Mouse (Mus musculus) hindbrain, embryonic 12.5 days (tissue): Measurements from ENCODE around the gene Ikzf2. TPM values are rescaled to one million over a fixed set of nuclear protein-coding genes. Genes with fewer than 3 reads are reported as not detected.

Source experiments
- ATAC-seq: fragments of 200-750 bp; cut with Nextera tagmentation; 2 replicates; pipeline ENCODE4 v1.8.0; 2017; ENCODE audit warnings: moderate TSS enrichment; ENCODE audit not compliant: low FRiP score
- H3K27ac ChIP-seq: fragments of 300-500 bp; sonication (generic); 2 replicates; pipeline ENCODE4 v1.5.1; 2016; ENCODE audit warnings: mild to moderate bottlenecking
- H3K27me3 ChIP-seq: fragments of 300-500 bp; sonication (generic); 2 replicates; pipeline ENCODE4 v1.6.1; 2016; ENCODE audit warnings: mild to moderate bottlenecking
- H3K36me3 ChIP-seq: fragments of 300-500 bp; sonication (generic); 2 replicates; pipeline ENCODE4 v1.6.1; 2016; ENCODE audit warnings: mild to moderate bottlenecking
- H3K4me1 ChIP-seq: fragments of 300-500 bp; sonication (generic); 2 replicates; pipeline ENCODE4 v1.6.1; 2016
- H3K4me2 ChIP-seq: fragments of 300-500 bp; sonication (generic); replicated peaks from 2 replicates; pipeline ENCODE4 v1.6.1; 2016; ENCODE audit warnings: mild to moderate bottlenecking
- H3K4me3 ChIP-seq: fragments of 300-500 bp; sonication (generic); 2 replicates; pipeline ENCODE4 v1.5.1; 2016; ENCODE audit warnings: mild to moderate bottlenecking
- H3K9ac ChIP-seq: fragments of 300-500 bp; sonication (generic); 2 replicates; pipeline ENCODE4 v1.6.1; 2016; ENCODE audit warnings: mild to moderate bottlenecking, moderate library complexity
- H3K9me3 ChIP-seq: fragments of 300-500 bp; sonication (generic); replicated peaks from 2 replicates; pipeline ENCODE4 v1.6.1; 2016; ENCODE audit warnings: mild to moderate bottlenecking
- WGBS: fragments of 180-500 bp; shearing (Covaris S2); methylation state at CpG from one replicate; pipeline ENCODE4 v1.1.7; 2016; 5-methylcytosine and 5-hydroxymethylcytosine counted together
- polyA plus RNA-seq: library from polyadenylated mRNA; unstranded; fragments of >200 nt; fragmentation: Nextera tagmentation; extraction: Ambion mirVana; gene quantifications from 2 replicates; pipeline ENCODE4 v1.2.1, GENCODE M21; 2016

Gene Ikzf2
- polyA plus RNA-seq, 1 experiment from 2014 or later: 6.2 TPM

DNA sequence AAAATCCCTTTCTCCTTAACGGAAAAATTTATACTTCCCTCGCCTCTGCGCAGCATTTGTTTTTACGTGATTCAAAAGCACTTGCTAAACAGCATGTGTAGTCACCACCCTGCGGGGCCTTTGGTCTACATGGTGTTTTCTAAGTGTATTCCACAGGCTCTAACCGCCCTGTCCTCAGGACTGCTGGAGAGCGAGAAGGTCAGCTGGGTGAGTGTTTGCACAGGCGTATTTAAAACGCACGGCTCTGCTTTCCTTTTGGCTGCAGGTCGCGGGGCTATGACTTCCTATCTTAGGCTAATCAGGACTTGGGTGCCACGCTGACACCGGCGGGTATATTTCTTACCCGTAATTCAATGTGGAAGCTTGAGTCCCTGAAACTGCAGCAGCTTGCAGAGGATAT, 30.1 kb downstream of the Ikzf2 start:
- Histone ChIP-seq H3K9ac (no peak overlapping the region), H3K36me3 (no peaks in the 10 kb centered on the region), H3K9me3 (no peaks in the 10 kb centered on the region), H3K4me1 (peaks cover 14% of the 10 kb centered on the region), H3K4me2 (no peak overlapping the region), H3K27ac (no peak overlapping the region), H3K27me3 (no peaks in the 10 kb centered on the region), H3K4me3 (no peak overlapping the region)
- WGBS: 33% methylated on average over 16 of the region's 16 CpGs
- ATAC-seq: no peak

DNA sequence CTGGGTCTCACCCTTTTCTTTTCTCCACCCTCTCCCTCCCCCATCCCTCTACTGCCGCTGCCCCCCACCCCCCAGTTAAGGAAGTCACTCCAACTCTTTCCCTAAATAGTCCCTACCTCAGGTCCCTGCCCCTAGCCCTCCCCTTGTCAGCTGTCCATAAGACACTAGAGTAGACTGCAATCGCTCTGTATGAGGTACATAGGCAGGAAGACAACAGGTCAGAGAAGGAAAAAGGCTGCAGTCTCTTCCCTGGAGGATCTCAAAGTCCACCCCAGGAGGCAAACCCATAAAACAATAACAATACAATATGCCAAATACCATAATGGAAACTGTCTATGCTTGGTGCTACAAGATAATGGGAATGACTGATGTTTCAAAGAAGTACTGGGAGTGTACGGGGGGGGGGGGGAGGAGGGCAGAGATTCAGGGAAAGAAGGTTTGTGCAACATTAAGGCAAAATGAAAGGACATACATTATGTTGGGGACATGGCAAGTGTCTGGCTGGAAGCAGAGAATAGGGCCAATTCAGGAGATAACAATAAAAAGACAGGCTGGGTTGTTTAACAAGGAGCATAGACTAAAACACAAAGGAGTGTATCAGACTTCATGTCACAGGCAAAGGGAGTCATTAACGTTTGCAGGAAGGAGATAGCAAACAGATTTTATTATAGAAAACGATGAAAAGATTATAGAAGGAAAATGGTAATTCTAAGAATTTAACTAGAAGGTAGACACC, 30.8 kb downstream of the Ikzf2 start:
- H3K4me1 ChIP-seq: peaks cover 14% of the 10 kb centered on the region
- H3K4me2 ChIP-seq: no peak overlapping the region
- H3K36me3 ChIP-seq: no peaks in the 10 kb centered on the region
- H3K9ac ChIP-seq: no peak overlapping the region
- no peak overlapping the region for H3K27ac ChIP-seq
- H3K9me3 ChIP-seq: no peaks in the 10 kb centered on the region
- no peaks in the 10 kb centered on the region for H3K27me3 ChIP-seq
- ATAC-seq: no peak
- H3K4me3 ChIP-seq: no peak overlapping the region
- WGBS: 44% methylated on average over 5 of the region's 5 CpGs

DNA sequence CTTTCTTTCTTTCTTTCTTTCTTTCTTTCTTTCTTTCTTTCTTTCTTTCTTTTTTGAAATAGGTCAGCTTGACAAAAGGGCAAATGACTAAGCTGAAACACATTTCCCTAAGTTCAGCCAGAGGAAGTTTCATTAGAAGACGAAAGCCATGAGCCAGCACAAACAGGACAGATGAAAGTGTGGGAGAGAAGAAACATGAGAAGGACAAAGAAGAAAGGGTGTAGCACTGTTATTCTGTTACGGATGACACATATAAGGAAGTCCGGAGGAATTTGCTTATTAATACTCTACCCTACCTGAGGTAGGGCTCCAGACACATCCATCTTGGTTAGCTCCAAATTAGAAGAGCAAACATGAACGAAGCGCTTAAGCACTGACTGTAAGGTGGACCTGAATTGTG, 31.7 kb downstream of the Ikzf2 start:
- WGBS: 91% methylated on average over 5 of the region's 5 CpGs
- Histone ChIP-seq H3K36me3 (no peaks in the 10 kb centered on the region), H3K4me2 (no peak overlapping the region), H3K9me3 (no peaks in the 10 kb centered on the region), H3K9ac (no peak overlapping the region), H3K27me3 (no peaks in the 10 kb centered on the region), H3K4me1 (peaks cover 14% of the 10 kb centered on the region), H3K27ac (no peak overlapping the region), H3K4me3 (no peak overlapping the region)
- no peak for ATAC-seq

DNA sequence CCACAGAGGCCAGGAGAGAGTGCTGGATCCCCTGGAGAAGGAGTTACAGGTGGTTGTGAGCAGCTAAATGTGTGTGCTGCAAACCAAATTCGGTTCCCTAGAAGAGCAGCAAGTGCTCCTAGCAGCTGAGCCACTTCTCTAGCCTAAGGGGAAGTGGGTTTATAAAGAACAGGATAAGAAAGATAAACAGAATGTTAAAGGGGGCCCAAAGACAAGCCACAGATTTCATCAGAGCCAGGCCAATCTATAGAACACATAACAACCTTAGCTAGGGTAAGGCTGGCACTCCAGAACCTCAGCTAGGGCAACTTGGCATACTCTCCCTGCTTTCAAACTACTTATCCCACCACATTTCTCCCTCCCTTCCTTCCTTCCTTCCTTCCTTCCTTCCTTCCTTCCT, 32.1 kb downstream of the Ikzf2 start:
- ATAC-seq: no peak
- no peak overlapping the region for H3K4me3 ChIP-seq
- no peaks in the 10 kb centered on the region for H3K36me3 ChIP-seq
- no peak overlapping the region for H3K4me2 ChIP-seq
- no peak overlapping the region for H3K27ac ChIP-seq
- WGBS: 92% methylated on average over 1 of the region's 1 CpGs
- no peaks in the 10 kb centered on the region for H3K27me3 ChIP-seq
- H3K9me3 ChIP-seq: no peaks in the 10 kb centered on the region
- no peak overlapping the region for H3K9ac ChIP-seq
- peaks cover 14% of the 10 kb centered on the region for H3K4me1 ChIP-seq

DNA sequence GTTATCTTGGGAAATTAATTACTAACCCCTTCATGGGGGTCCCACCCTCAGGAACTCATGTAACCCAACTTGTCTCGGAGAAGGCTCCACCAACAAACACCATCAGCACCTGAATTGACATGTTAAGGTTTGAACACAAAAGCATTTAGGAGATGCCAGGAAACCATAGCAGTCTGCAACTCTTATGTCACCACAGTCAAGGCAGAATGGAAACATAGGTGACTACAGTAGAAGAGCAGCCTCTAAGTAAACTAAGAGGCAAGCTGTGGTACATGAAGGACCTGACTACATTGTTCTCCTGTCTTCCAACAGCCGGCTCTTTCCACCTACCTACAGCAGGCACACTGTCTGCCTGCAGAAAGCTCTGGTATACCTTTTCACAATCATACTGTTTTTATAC, 33.6 kb downstream of the Ikzf2 start:
- 84% methylated on average over 2 of the region's 2 CpGs for WGBS
- Histone ChIP-seq H3K4me2 (no peak overlapping the region), H3K9ac (no peak overlapping the region), H3K36me3 (no peaks in the 10 kb centered on the region), H3K4me3 (no peak overlapping the region), H3K4me1 (peaks cover 14% of the 10 kb centered on the region), H3K9me3 (no peaks in the 10 kb centered on the region), H3K27ac (no peak overlapping the region), H3K27me3 (no peaks in the 10 kb centered on the region)
- ATAC-seq: no peak

DNA sequence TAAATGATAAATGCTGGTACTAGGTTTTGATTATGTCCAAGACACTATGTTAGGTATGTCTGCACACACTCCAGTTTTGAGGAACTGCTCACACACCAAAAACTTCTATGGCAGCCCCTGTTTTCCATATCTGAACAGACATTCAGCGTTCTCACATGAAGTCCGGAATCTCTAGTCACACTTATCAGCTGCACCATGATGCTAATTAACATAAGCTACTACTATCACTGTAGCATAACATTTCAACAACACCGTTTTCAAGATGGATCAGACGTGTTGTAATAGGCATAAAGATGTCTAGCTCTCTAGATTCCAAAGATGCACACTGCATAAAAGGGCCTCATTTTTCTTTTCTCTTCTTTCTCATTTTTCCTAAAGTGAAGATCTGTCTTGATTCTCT, 43.9 kb downstream of the Ikzf2 start:
- Histone ChIP-seq H3K4me1 (no peaks in the 10 kb centered on the region), H3K36me3 (no peaks in the 10 kb centered on the region), H3K9me3 (no peaks in the 10 kb centered on the region), H3K27ac (no peak overlapping the region), H3K9ac (no peak overlapping the region), H3K27me3 (no peaks in the 10 kb centered on the region), H3K4me3 (no peak overlapping the region), H3K4me2 (no peak overlapping the region)
- ATAC-seq: no peak
- 88% methylated on average over 4 of the region's 4 CpGs for WGBS

DNA sequence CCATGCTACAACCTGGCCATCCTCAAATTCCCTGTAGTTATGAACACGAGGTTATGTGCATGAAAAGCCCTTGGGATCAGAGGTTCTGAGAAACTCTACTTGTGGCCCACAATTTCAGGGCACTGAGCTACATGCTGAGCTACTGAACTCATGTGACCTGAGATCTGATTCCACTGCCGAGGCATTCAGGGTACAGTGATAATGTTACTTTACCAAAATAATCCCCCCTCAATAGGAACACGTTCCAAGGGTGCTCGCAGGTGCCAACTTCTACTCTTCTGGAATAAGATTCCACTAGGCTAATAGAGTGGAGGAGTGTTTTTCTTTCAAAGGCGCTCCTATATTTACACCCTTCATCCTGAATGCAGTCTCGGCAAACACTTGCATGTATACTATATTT, 45.1 kb downstream of the Ikzf2 start:
- no peaks in the 10 kb centered on the region for H3K27me3 ChIP-seq
- H3K9me3 ChIP-seq: no peaks in the 10 kb centered on the region
- H3K27ac ChIP-seq: no peak overlapping the region
- 88% methylated on average over 6 of the region's 6 CpGs for WGBS
- H3K4me3 ChIP-seq: no peak overlapping the region
- no peaks in the 10 kb centered on the region for H3K36me3 ChIP-seq
- H3K4me2 ChIP-seq: no peak overlapping the region
- H3K4me1 ChIP-seq: no peaks in the 10 kb centered on the region
- no peak overlapping the region for H3K9ac ChIP-seq
- ATAC-seq: no peak

DNA sequence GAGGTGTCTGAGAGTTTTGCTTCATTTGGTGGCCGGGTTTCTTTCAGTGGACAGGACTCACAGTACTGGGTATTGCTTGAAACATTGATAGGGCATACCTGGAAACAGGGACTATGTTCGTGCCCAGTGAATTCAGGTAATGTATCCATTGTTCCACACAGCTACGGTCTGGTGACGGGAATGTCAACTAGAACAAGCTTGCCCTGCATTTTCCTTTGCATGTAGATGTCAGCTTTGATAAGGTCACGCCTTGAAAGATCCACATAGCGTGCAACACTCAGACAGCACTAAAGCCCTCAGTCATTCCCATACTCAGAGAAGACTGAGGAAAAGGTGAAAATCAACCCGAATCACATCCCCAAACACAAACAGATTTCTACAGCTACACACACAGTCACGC, 48.7 kb downstream of the Ikzf2 start:
- H3K27me3 ChIP-seq: no peaks in the 10 kb centered on the region
- H3K9ac ChIP-seq: no peak overlapping the region
- no peak overlapping the region for H3K4me2 ChIP-seq
- no peak overlapping the region for H3K27ac ChIP-seq
- 81% methylated on average over 8 of the region's 8 CpGs for WGBS
- no peaks in the 10 kb centered on the region for H3K36me3 ChIP-seq
- no peak overlapping the region for H3K4me3 ChIP-seq
- ATAC-seq: no peak
- no peaks in the 10 kb centered on the region for H3K4me1 ChIP-seq
- H3K9me3 ChIP-seq: no peaks in the 10 kb centered on the region

DNA sequence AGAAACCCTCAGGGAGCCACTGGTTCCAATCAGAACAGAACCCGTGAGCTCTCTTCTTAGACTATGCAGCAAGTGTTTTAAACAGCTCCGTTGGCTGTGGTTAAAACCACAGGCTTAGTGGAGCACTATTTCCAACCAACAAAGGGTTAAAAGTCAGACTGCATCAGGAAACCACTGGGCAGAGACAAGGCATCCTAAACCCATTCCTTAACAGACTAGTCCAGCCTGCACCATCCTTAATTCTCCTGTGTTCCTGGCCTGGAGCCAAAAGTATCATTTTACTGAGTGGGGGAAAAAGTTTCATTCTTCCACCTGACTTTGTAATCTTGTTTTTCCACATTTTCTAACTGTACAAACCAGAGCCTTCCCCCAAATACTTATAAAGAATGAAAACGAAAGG, 49.1 kb downstream of the Ikzf2 start:
- no peaks in the 10 kb centered on the region for H3K36me3 ChIP-seq
- H3K27ac ChIP-seq: no peak overlapping the region
- 71% methylated on average over 3 of the region's 3 CpGs for WGBS
- H3K9ac ChIP-seq: no peak overlapping the region
- ATAC-seq: no peak
- H3K4me3 ChIP-seq: no peak overlapping the region
- no peaks in the 10 kb centered on the region for H3K27me3 ChIP-seq
- no peaks in the 10 kb centered on the region for H3K9me3 ChIP-seq
- no peaks in the 10 kb centered on the region for H3K4me1 ChIP-seq
- H3K4me2 ChIP-seq: no peak overlapping the region

DNA sequence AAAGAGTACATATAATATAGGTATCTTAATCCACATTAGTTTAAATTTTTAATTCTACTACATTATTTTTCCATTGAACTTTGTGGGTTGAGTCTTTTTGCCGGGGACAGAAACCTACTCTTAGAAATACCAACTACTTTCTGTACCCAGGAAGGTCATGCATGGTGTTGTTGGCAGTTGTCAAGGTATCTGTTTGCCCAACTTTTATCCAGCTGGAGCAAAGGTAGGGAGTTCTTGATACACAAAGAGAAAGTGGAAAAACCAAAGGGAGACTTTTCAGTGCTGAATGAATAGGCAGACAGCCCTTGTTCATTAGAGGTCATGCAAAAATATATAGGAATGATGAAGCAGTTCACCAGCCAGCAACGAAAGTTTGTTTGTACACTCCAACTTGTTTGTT, 52.8 kb downstream of the Ikzf2 start:
- H3K9me3 ChIP-seq: no peaks in the 10 kb centered on the region
- no peaks in the 10 kb centered on the region for H3K4me1 ChIP-seq
- H3K27me3 ChIP-seq: no peaks in the 10 kb centered on the region
- no peak overlapping the region for H3K27ac ChIP-seq
- no peak for ATAC-seq
- 87% methylated on average over 2 of the region's 2 CpGs for WGBS
- no peak overlapping the region for H3K4me2 ChIP-seq
- H3K9ac ChIP-seq: no peak overlapping the region
- no peak overlapping the region for H3K4me3 ChIP-seq
- H3K36me3 ChIP-seq: no peaks in the 10 kb centered on the region

DNA sequence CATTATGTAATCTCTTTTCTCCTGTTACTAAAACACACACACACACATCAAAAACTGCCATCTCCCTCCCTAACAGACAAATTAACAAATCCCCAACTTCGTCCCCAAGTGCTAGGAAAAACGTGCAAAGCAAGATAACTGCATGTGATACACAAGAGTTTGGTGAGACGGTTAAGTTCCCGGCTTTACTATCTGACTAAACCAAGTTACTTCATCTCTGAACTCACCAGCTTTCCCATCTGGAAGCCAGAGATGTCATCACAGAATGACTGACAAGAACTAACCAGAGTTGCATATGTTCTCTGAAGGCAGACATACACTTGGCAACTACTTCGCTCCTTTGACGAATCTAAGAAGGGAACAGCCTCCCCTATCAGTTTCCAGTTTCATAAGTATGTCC, 56.5 kb downstream of the Ikzf2 start:
- no peaks in the 10 kb centered on the region for H3K36me3 ChIP-seq
- H3K4me3 ChIP-seq: no peak overlapping the region
- no peak overlapping the region for H3K4me2 ChIP-seq
- no peaks in the 10 kb centered on the region for H3K27me3 ChIP-seq
- no peak for ATAC-seq
- 85% methylated on average over 6 of the region's 6 CpGs for WGBS
- H3K9ac ChIP-seq: no peak overlapping the region
- no peak overlapping the region for H3K27ac ChIP-seq
- no peaks in the 10 kb centered on the region for H3K9me3 ChIP-seq
- no peaks in the 10 kb centered on the region for H3K4me1 ChIP-seq

DNA sequence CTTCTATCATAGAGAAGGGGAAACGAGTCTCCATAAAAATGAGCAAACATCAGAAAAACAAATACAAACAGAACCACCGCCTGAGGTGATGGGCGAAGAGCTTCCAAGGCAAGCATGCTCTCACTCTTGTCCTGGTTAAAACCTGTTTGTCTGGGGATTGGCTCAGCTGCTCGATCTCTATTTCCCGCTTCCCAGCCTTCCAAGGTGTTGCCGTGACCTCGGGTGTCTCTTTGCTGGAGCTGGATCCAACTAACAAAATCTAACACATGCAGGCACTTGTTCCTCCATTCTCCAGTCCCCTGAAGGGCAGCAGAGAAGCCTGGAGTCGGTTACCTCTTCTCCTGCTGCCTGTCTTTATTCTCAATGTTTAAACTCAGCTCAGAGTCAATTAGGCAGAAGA, 57.5 kb downstream of the Ikzf2 start:
- Histone ChIP-seq H3K4me2 (no peak overlapping the region), H3K27ac (no peak overlapping the region), H3K4me3 (no peak overlapping the region), H3K27me3 (no peaks in the 10 kb centered on the region), H3K4me1 (no peaks in the 10 kb centered on the region), H3K9me3 (no peaks in the 10 kb centered on the region), H3K9ac (no peak overlapping the region), H3K36me3 (no peaks in the 10 kb centered on the region)
- ATAC-seq: no peak
- 82% methylated on average over 8 of the region's 8 CpGs for WGBS

DNA sequence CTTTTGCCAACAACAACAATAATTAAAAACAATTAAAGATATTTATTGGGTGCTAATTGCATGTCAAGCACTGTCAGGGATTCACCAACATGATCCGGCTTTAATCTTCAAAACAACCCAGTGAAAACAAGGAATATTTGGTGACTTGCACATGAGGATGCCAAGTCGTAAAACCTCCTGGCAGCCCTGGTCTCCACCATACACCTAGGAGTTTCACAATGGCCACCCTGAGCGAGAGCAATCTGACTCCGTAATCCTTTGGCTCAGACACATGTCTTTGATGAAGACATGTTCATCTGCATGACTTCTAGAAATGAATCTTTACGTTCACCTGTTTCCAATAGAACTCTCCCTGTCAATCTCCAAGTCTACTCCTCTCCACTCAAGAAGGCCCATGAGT, 75.0 kb downstream of the Ikzf2 start:
- H3K4me3 ChIP-seq: no peak overlapping the region
- 97% methylated on average over 5 of the region's 5 CpGs for WGBS

More for the DNA sequence above, 75.0 kb downstream of the Ikzf2 start:
- H3K27ac ChIP-seq: no peak overlapping the region
- H3K4me2 ChIP-seq: no peak overlapping the region
- no peak for ATAC-seq
- H3K9ac ChIP-seq: no peak overlapping the region
- H3K9me3 ChIP-seq: no peaks in the 10 kb centered on the region
- no peaks in the 10 kb centered on the region for H3K27me3 ChIP-seq
- H3K36me3 ChIP-seq: no peaks in the 10 kb centered on the region
- no peaks in the 10 kb centered on the region for H3K4me1 ChIP-seq
